Mouse (Mus musculus) stomach, embryonic 16.5 days (tissue): ENCODE measurements around the gene Hist2h2bb. TPM values are rescaled to one million over a fixed set of nuclear protein-coding genes. Genes with fewer than 3 reads are reported as not detected.

Experiments
- ATAC-seq: fragments of 200-750 bp; cut with Nextera tagmentation; 2 replicates; pipeline ENCODE4 v1.8.0; 2017; ENCODE audit warnings: moderate number of reproducible peaks, moderate TSS enrichment; ENCODE audit not compliant: insufficient read depth, low FRiP score
- H3K27ac ChIP-seq: fragments of 300-500 bp; sonication (generic); 2 replicates; pipeline ENCODE4 v1.5.1; 2014; ENCODE audit warnings: low read length
- H3K27me3 ChIP-seq: fragments of 300-500 bp; sonication (generic); 2 replicates; pipeline ENCODE4 v1.6.1; 2014; ENCODE audit warnings: low read length, control low read depth, mixed read lengths; ENCODE audit not compliant: control insufficient read depth, insufficient read depth
- H3K36me3 ChIP-seq: fragments of 300-500 bp; sonication (generic); 2 replicates; pipeline ENCODE4 v1.6.1; 2014; ENCODE audit warnings: low read length; ENCODE audit not compliant: control insufficient read depth, insufficient read depth
- H3K4me1 ChIP-seq: fragments of 300-500 bp; sonication (generic); 2 replicates; pipeline ENCODE4 v1.6.1; 2014; ENCODE audit warnings: low read length, control low read depth, mixed read lengths; ENCODE audit not compliant: control insufficient read depth, insufficient read depth
- H3K4me2 ChIP-seq: fragments of 300-500 bp; sonication (generic); 2 replicates; pipeline ENCODE4 v1.6.1; 2014; ENCODE audit warnings: low read depth, low read length, mixed read lengths
- H3K4me3 ChIP-seq: fragments of 300-500 bp; sonication (generic); replicated peaks from 2 replicates; pipeline ENCODE4 v1.5.1; 2014; ENCODE audit warnings: mild to moderate bottlenecking, low read length
- H3K9ac ChIP-seq: fragments of 300-500 bp; sonication (generic); 2 replicates; pipeline ENCODE4 v1.6.1; 2014; ENCODE audit warnings: low read length
- H3K9me3 ChIP-seq: fragments of 300-500 bp; sonication (generic); replicated peaks from 2 replicates; pipeline ENCODE4 v1.6.1; 2016; ENCODE audit warnings: low read length, control low read depth; ENCODE audit not compliant: control insufficient read depth
- WGBS: fragments of 180-500 bp; shearing (Covaris S2); extraction: QIAGEN DNeasy Blood & Tissue Kit; methylation state at CpG from one replicate; pipeline ENCODE4 v1.1.7; 2014; 5-methylcytosine and 5-hydroxymethylcytosine counted together
- polyA plus RNA-seq: library from polyadenylated mRNA; unstranded; fragments of >200 nt; fragmentation: Nextera tagmentation; extraction: Ambion mirVana; gene quantifications from 2 replicates; pipeline ENCODE4 v1.2.1, GENCODE M21; 2015

Hist2h2bb gene
- polyA plus RNA-seq, 1 experiment from 2014 or later: 12.4 TPM

- Histone ChIP-seq H3K4me1 (peaks cover 25% of the 10 kb centered on the region), H3K27ac (no peak overlapping the region), H3K27me3 (no peaks in the 10 kb centered on the region), H3K36me3 (no peaks in the 10 kb centered on the region), H3K4me2 (no peak overlapping the region), H3K9me3 (no peaks in the 10 kb centered on the region), H3K4me3 (no peak overlapping the region), H3K9ac (no peak overlapping the region)
- no peak for ATAC-seq
- 90% methylated on average over 5 of the region's 5 CpGs for WGBS
Observed at GRCm38 (mm10) chr3:96260220-96260619, 9.3 kb upstream of the Hist2h2bb start.

- Histone ChIP-seq H3K4me2 (peak overlapping the region; percentile 83), H3K36me3 (no peaks in the 10 kb centered on the region), H3K27ac (peak overlapping the region; percentile 99), H3K27me3 (no peaks in the 10 kb centered on the region), H3K9me3 (no peaks in the 10 kb centered on the region), H3K4me3 (peak overlapping the region; percentile 68), H3K4me1 (peaks cover 20% of the 10 kb centered on the region), H3K9ac (peak overlapping the region; percentile 89)
- no peak for ATAC-seq
- 47% methylated on average over 3 of the region's 3 CpGs for WGBS
Observed at GRCm38 (mm10) chr3:96261623-96262022, 7.9 kb upstream of the Hist2h2bb start.

- peak overlapping the region; percentile 99 for H3K27ac ChIP-seq
- peak overlapping the region; percentile 68 for H3K4me3 ChIP-seq
- H3K9me3 ChIP-seq: no peaks in the 10 kb centered on the region
- peak overlapping the region; percentile 83 for H3K4me2 ChIP-seq
- peak overlapping the region; percentile 89 for H3K9ac ChIP-seq
- H3K27me3 ChIP-seq: no peaks in the 10 kb centered on the region
- no peaks in the 10 kb centered on the region for H3K36me3 ChIP-seq
- H3K4me1 ChIP-seq: peaks cover 20% of the 10 kb centered on the region
- under 1% methylated on average over 19 of the region's 19 CpGs for WGBS
- ATAC-seq: peak; percentile 89
Observed at GRCm38 (mm10) chr3:96262216-96262875, 7.2 kb upstream of the Hist2h2bb start.

GRCm38 (mm10) chr3:96262979-96263550 is 6.5 kb upstream of the Hist2h2bb start, which contains the start of gene Hist2h4:
Gene Hist2h4 (minus strand): TSS chr3:96263311.
- no peaks in the 10 kb centered on the region for H3K27me3 ChIP-seq
- no peaks in the 10 kb centered on the region for H3K36me3 ChIP-seq
- peak within 1 kb of the TSS; percentile 68 for H3K4me3 ChIP-seq
- H3K4me2 ChIP-seq: peak within 1 kb of the TSS; percentile 83
- under 1% methylated on average over 40 of the region's 40 CpGs for WGBS
- H3K9me3 ChIP-seq: no peaks in the 10 kb centered on the region
- peaks cover 25% of the 10 kb centered on the region for H3K4me1 ChIP-seq
- peak within 1 kb of the TSS; percentile 99 for H3K27ac ChIP-seq
- H3K9ac ChIP-seq: peak within 1 kb of the TSS; percentile 89
- ATAC-seq: peak; percentile 89

- Histone ChIP-seq H3K4me2 (peak overlapping the region; percentile 83), H3K27me3 (no peaks in the 10 kb centered on the region), H3K9ac (peak overlapping the region; percentile 86), H3K9me3 (no peaks in the 10 kb centered on the region), H3K4me3 (peak overlapping the region; percentile 68), H3K4me1 (peaks cover 25% of the 10 kb centered on the region), H3K27ac (peak overlapping the region; percentile 99), H3K36me3 (no peaks in the 10 kb centered on the region)
- WGBS: 5% methylated on average over 27 of the region's 27 CpGs
- no peak for ATAC-seq
Observed at GRCm38 (mm10) chr3:96263558-96264403, 5.8 kb upstream of the Hist2h2bb start.

- peak overlapping the region; percentile 99 for H3K27ac ChIP-seq
- 64% methylated on average over 7 of the region's 7 CpGs for WGBS
- peak overlapping the region; percentile 83 for H3K4me2 ChIP-seq
- H3K9me3 ChIP-seq: no peaks in the 10 kb centered on the region
- no peak for ATAC-seq
- H3K36me3 ChIP-seq: no peaks in the 10 kb centered on the region
- H3K4me1 ChIP-seq: peaks cover 25% of the 10 kb centered on the region
- H3K27me3 ChIP-seq: no peaks in the 10 kb centered on the region
- H3K4me3 ChIP-seq: peak overlapping the region; percentile 68
- peak overlapping the region; percentile 86 for H3K9ac ChIP-seq
Observed at GRCm38 (mm10) chr3:96264404-96264949, 5.1 kb upstream of the Hist2h2bb start.

- no peak overlapping the region for H3K4me3 ChIP-seq
- ATAC-seq: no peak
- H3K27me3 ChIP-seq: no peaks in the 10 kb centered on the region
- H3K9me3 ChIP-seq: no peaks in the 10 kb centered on the region
- H3K4me1 ChIP-seq: peaks cover 29% of the 10 kb centered on the region
- H3K36me3 ChIP-seq: no peaks in the 10 kb centered on the region
- no peak overlapping the region for H3K9ac ChIP-seq
- no peak overlapping the region for H3K27ac ChIP-seq
- 88% methylated on average over 8 of the region's 8 CpGs for WGBS
- no peak overlapping the region for H3K4me2 ChIP-seq
Observed at GRCm38 (mm10) chr3:96266132-96266710, 3.3 kb upstream of the Hist2h2bb start.

GRCm38 (mm10) chr3:96267541-96267940 is 2.0 kb upstream of the Hist2h2bb start:
- H3K9ac ChIP-seq: no peak overlapping the region
- peak overlapping the region; percentile 48 for H3K4me3 ChIP-seq
- H3K4me1 ChIP-seq: peaks cover 21% of the 10 kb centered on the region
- peak overlapping the region; percentile 58 for H3K4me2 ChIP-seq
- H3K9me3 ChIP-seq: no peaks in the 10 kb centered on the region
- no peak for ATAC-seq
- no peaks in the 10 kb centered on the region for H3K27me3 ChIP-seq
- peak overlapping the region; percentile 88 for H3K27ac ChIP-seq
- 65% methylated on average over 4 of the region's 4 CpGs for WGBS
- no peaks in the 10 kb centered on the region for H3K36me3 ChIP-seq
